Mouse (Mus musculus) C2C12 (cell line): ENCODE results near the gene Trpm8.

Source experiments
- CTCF ChIP-seq: IDR thresholded peaks from one replicate; pipeline ENCODE4 v1.5.1; 2011; ENCODE audit not compliant: control insufficient read depth, insufficient read depth, insufficient read length
- MYOG ChIP-seq: IDR thresholded peaks from one replicate; pipeline ENCODE4 v1.6.1; 2011; ENCODE audit not compliant: control insufficient read depth, insufficient read length; ENCODE audit errors: extremely low read depth

DNA sequence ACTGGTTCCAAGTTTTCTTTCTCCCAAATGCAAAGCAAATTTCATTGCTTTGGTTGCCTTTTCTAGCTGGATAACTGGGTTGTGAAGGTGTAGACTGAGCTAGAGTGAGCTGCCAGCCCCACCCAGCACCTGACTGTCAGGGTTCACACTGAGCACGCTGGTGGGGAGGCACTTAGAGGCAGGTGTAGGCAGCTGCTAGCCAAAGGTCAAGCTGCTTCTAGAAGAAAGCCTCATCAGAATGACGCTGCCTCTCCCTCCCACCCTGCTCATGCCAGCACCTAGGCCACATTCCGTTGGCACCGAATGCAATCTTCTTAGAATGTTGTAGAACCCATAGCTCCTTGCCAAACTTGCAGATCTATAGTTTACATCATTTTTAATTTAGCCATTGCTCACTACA, 130.9 kb downstream of the Trpm8 start:
- no peak for TF ChIP-seq CTCF
- no peak for TF ChIP-seq MYOG
